Mouse (Mus musculus) heart, adult 2 months (tissue): Measurements from ENCODE around the gene Irx3.

Experiments
- CTCF ChIP-seq: fragments of 200-600 bp; IDR thresholded peaks from 2 replicates; pipeline ENCODE4 v1.8.1; 2022; ENCODE audit warnings: antibody characterized with exemption, mild to moderate bottlenecking, moderate library complexity
- EP300 ChIP-seq: fragments of 200-500 bp; IDR thresholded peaks from 2 replicates; pipeline ENCODE4 v1.6.1; 2011; ENCODE audit warnings: low read depth, low read length, control low read depth; ENCODE audit not compliant: insufficient read depth

- TF ChIP-seq EP300 (no peak), CTCF (no peak)
Measured at GRCm38 (mm10) chr8:91823357-91823756, 21.5 kb upstream of the Irx3 start.
